Mouse (Mus musculus) MEL (cell line): Measurements from ENCODE around the gene Wdr89.

ENCODE experiments used
- CTCF ChIP-seq, 3 experiments: IDR thresholded peaks in 2 of 3; conservative IDR thresholded peaks in 1 of 3; 2 replicates each; pipeline ENCODE4 v1.5.1; 2011 to 2012; ENCODE audit warnings: low read length in 3 of 3, low read depth in 2 of 3, mild to moderate bottlenecking in 2 of 3, improper control_type of control experiment in 1 of 3, inconsistent platforms in 1 of 3, mixed read lengths in 1 of 3, moderate library complexity in 1 of 3; ENCODE audit not compliant: control insufficient read depth in 1 of 3, insufficient read depth in 1 of 3, poor library complexity in 1 of 3, severe bottlenecking in 1 of 3
- MAX ChIP-seq: IDR thresholded peaks from 2 replicates; pipeline ENCODE4 v1.6.1; 2011; ENCODE audit warnings: low read length, improper control_type of control experiment
- MAZ ChIP-seq: IDR thresholded peaks from 2 replicates; pipeline ENCODE4 v1.6.1; 2012; ENCODE audit warnings: low read depth, mild to moderate bottlenecking, inconsistent platforms, low read length, improper control_type of control experiment
- POLR2A ChIP-seq, 2 experiments: IDR thresholded peaks; 2 replicates each; pipeline ENCODE4 v1.6.1; 2011 to 2012; ENCODE audit warnings: low read length in 2 of 2, mild to moderate bottlenecking in 2 of 2, control low read depth in 1 of 2, improper control_type of control experiment in 1 of 2, low read depth in 1 of 2, moderate library complexity in 1 of 2; ENCODE audit not compliant: control insufficient read depth in 1 of 2, insufficient read depth in 1 of 2, poor library complexity in 1 of 2
- POLR2AphosphoS5 ChIP-seq: IDR thresholded peaks from 2 replicates; pipeline ENCODE4 v1.6.1; 2012; ENCODE audit warnings: low read depth, borderline replicate concordance, mild to moderate bottlenecking, inconsistent platforms, low read length, moderate library complexity, mixed read lengths
- TAL1 ChIP-seq: IDR thresholded peaks from 2 replicates; pipeline ENCODE4 v1.6.1; 2012; ENCODE audit warnings: mild to moderate bottlenecking, inconsistent platforms, low read length, moderate library complexity, mixed read lengths

DNA sequence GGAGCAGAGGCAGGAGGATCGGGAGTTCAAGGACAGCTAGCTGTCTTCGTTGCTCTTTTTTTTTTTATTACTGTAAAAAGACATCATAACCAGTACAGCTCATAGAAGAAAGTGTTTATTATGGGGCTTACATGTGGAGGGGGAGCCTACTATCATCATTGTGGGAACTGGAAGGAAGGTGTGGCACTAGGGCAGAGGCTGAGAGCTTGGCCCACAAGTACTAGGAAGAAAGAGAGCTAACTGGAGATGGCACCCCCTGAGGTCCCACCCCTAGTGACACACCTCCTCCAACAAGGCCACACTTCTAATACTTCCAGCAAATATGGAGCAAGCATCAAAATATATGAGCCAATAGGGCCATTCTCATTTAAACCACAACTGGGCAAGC, 19.6 kb downstream of the Wdr89 start:
- TF ChIP-seq CTCF (IDR thresholded peaks at IDR 0.05 in 2 of 3, conservative IDR thresholded peaks at IDR 0.05 in 1 of 3; ENCODE audit: control insufficient read depth in 1 of 3, insufficient read depth in 1 of 3, low read depth in 2 of 3, low read length in 3 of 3, poor library complexity in 1 of 3, severe bottlenecking in 1 of 3) (no peak), TAL1 (no peak), MAX (no peak), POLR2A (IDR thresholded peaks at IDR 0.05; ENCODE audit: control insufficient read depth in 1 of 2, insufficient read depth in 1 of 2, low read depth in 1 of 2, low read length in 2 of 2, poor library complexity in 1 of 2) (no peak), POLR2AphosphoS5 (no peak), MAZ (no peak)
